Mouse (Mus musculus) liver, adult 2 months (tissue): ENCODE measurements around the gene Ccdc121.

Experiments used
- CTCF ChIP-seq: fragments of 200-500 bp; IDR thresholded peaks from 2 replicates; pipeline ENCODE4 v1.5.1; 2011; ENCODE audit warnings: low read depth, low read length, control low read depth
- POLR2A ChIP-seq: fragments of 200-500 bp; IDR thresholded peaks from 2 replicates; pipeline ENCODE4 v1.6.1; 2011; ENCODE audit warnings: low read length, control low read depth; ENCODE audit not compliant: insufficient read depth; ENCODE audit errors: extremely low read depth

DNA sequence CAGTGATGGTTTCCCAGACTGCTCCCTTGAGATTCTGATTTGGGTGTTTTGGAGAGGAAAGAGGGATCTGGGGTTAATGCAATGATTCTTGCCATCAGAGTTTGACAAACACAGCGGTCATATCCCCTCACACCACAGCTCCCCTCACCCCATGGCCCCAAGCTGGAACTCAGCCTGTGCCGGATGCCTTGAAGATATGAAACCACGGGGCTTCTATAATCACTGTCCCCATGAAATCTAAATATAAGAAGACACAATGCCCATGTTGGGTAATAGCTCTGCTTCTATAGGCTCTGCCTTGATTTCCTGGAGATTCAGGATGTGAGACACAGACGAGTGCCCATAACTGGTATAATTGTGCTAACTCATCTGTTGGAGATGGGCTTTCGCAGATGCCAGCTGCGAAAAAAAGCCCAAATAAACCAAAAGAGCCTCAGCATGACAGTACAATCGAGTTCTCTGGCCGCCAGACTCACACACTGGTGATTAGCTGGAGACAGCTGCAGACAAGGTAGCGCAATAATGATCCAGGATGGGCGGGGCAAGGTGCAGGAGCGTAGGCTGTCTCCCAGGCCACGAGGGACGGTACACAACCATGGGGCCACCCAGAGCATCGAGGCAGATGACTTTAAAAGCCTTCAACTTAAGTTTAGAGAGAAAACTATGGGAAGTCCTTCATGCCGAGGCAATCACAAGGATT, 1.3 kb upstream of the Ccdc121 start:
- TF ChIP-seq POLR2A (no peak), CTCF (no peak)
